Mouse (Mus musculus) urinary bladder, postnatal 4 days (tissue): Measurements from ENCODE around the gene Gm3238.
"Not testable (repeated sequence)": the region's sequence is repeated elsewhere in the genome, so short reads cannot be mapped to it uniquely, and the experiment has no call there.

Experiments used
- DNase-seq, 2 experiments: peaks; one replicate each; pipeline ENCODE4 v3.0.0; 2021 to 2022; ENCODE audit warnings: low spot score in 2 of 2

The Gm3238 gene

GRCm38 (mm10) chr10:77771225-77771624, at the start of gene Gm3238:
Gene Gm3238, minus strand, starts transcription at chr10:77771325.
- not testable (repeated sequence) for DNase-seq

- DNase-seq, result no peak
Observed at GRCm38 (mm10) chr10:77819203-77819602, 48.1 kb upstream of the Gm3238 start.

- no peak for DNase-seq
Observed at GRCm38 (mm10) chr10:77818523-77818922, 47.4 kb upstream of the Gm3238 start.

DNA sequence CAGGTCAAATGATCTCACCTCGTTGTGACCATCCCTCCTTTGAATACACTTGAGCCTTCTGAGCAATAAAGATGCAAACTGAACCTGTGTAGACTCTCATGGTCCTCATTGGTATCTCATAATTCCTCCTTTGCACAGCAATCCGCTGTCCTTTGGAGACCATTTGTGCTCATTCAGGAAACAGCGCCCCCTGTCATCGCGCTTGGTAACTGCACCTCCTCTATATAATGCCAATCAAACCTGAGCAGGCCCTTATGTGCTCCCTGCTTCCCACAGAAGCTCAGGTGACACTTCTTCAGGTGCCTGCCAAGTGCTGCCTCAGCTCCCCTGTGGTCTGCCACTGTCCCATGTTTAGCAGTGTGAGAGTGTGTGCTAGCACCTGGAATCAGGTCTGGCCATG, 44.4 kb upstream of the Gm3238 start:
- no peak for DNase-seq

DNA sequence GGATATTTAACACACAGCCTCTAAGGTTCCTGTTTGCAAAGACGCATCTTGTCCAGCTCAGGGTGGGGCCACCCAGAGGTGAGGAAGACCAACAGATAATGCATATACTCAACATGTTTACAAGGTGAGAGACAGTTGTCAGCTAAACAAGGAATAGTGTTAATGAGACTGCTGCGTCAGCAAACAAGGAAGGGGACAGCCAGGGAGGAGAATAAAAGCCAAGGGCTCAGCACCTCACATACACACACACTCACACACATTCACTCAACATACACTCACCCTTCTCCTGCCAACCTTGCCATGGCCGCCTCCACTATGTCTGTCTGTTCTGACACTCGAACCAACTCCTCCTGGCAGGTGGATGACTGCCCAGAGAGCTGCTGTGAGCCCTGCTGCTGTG, 43.3 kb upstream of the Gm3238 start, which contains the start of gene Gm2696:
Gene Gm2696 (plus strand): TSS at position 301 of the 400 bp plus-strand sequence.
- no peak for DNase-seq

GRCm38 (mm10) chr10:77811743-77812142, 40.6 kb upstream of the Gm3238 start, which contains the start of gene Gm9507:
Gene Gm9507, minus strand, starts transcription at chr10:77811843.
- DNase-seq, result peak in 1 of 2 experiments; percentile 47

DNA sequence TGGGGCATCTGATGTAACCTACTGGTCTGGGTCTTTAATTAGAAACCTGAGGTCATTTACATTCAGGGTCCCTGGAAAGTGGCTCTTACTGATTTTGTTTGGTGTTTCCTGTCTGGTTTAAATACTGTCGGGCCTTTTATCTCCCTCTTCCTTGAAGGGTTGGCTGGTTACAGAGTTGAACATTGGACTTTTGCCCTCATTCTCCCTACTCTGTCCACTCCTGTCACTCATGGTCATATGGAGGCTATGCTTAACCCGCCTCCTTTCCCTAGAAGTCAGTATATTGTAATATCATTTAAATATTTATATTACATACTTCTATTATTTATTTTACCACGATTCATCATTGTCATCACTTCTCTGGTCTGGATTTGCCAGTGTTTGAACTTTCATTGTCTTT, 33.0 kb upstream of the Gm3238 start:
- no peak for DNase-seq

DNA sequence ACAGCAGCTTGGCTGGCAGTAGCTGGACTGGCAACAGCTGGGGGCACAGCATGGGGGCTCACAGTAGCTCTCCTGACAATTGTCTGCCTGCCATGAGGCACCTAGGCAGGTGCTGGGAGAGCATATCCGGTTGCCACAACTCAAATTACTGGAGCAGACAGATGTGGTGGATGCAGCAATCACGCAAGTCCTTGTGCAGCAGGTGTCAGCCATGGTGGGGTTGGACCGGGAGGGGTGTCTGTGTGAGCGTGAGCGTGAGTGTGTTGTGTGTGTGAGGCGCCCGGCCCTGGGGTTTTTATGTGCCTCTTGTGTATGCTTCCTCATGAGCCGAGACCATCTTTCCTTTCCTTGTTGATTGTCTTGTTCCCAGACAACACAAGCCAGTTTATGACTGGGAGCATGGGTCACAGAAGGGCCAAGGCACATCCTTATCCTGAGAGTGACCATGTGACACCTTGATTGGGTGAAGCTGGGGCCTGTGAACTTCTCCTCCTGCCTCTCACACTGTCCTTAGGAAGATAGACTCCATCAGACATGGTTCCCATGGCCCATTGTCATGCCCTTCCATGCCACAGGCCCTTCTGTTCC, 27.9 kb upstream of the Gm3238 start, which contains the start of gene Gm19668:
Gene Gm19668 (minus strand): TSS at position 213 of the 588 bp plus-strand sequence.
- DNase-seq, result no peak

DNA sequence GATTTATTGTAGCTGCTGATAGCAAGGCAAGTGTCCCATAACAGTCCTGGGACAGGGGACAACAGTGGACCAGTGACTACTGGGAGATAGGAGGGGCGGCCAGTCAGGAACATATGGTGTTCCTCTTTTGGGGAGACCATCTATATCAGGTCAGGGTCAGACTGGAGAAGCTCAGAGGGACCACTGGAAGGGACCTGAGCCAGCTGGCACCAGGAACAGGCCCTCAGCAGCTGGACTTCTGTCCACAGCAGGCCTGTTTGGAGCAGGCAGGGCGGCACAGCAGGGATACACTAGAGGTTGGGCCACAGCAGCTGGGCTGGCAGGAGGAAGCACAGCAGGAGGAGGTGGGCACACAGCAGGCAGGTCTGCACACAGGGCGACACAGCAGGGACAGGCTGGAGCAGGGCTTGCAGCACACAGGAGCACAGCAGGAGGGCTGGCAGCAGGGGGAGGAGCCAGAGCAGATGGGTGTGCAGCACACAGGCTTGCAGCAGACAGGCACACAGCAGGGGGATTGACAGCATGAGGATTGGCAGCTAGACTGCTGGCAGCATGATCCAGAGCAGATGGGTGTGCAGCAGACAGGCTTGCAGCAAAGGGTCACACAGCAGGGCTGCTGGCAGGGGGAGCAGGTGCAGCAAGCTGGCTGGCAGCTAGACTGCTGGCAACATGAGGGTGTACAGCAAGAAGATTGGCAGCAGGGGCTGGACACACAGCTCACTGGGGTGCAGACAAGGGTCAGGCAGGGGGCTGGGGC, 27.2 kb upstream of the Gm3238 start:
- DNase-seq, result not testable (repeated sequence)

DNA sequence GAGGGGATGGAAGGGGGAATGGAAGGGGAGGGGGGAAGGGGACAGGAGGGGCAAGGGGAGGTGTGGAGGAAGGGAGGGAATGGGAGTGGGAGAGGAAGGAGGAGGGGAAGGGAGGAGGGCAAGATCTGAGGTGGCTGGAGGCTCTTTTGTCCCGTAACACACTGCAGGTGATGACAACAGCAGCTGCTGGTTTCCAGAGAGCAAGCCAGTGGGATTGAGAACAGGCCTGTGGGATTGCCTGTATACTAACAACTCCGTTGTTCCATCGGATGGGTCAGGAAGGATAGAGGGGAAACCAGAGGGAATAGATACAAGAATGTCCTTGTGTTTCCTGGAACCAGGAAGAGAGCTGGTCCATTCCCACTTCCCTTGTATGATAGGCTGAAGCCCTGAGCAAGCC, 26.6 kb upstream of the Gm3238 start:
- no peak for DNase-seq

DNA sequence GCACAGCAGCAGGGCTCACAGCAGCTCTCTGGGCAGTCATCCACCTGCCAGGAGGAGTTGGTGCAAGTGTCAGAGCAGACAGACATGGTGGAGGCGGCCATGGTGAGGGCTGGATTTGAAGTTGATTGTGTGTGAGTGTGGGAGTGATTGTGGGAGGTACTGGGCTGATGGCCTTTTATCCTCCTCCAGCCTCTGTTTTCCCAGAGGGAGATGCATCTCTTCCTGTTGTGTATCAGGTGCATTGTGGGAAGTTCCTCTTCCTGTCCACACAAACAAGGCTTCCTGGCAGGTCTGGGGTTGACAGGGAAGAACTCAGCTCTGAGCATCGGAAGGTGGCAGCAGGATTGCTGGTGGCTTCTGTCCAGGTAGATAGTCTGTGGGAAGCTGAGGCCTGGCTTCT, 23.9 kb upstream of the Gm3238 start, which contains the start of gene Gm9639:
Gene Gm9639 (minus strand): TSS at position 101 of the 400 bp plus-strand sequence.
- DNase-seq, result no peak

- DNase-seq, result no peak
Observed at GRCm38 (mm10) chr10:77788621-77789020, 17.5 kb upstream of the Gm3238 start.

DNA sequence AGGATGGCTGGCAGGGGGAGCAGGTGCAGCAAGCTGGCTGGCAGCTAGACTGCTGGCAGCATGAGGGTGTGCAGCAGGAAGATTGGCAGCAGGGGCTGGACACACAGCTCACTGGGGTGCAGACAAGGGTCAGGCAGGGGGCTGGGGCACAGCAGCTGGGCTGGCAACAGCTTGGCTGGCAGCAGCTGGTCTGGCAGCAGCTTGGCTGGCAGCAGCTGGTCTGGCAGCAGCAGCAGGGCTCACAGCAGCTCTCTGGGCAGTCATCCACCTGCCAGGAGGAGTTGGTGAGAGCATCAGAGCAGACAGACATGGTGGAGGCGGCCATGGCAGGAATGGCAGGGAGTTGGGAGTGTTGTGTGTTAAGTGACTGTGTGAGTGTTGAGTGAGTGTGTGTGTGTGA, 16.8 kb upstream of the Gm3238 start, which contains the start of gene Gm7137:
Gene Gm7137 (minus strand): TSS at position 325 of the 400 bp plus-strand sequence.
- DNase-seq, result not testable (repeated sequence)

DNA sequence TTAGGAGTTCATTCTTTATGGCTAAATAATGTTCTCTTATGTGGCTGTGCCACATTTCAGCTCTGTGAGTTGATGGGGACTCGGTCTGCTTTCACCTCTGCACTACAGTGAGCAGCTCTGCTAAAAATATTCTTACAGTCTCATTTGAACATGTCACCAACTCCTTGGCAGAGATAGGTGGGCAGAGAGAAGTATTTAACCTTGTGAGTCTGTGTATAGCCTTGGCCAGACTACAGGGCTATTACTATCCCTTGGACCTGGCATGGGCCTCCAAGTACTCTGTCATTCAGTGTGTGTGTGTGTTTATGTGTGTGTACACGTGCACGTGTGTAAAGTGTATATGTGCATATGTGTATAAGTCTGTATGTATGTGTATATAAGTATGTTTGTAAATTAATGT, 12.3 kb upstream of the Gm3238 start:
- not testable (repeated sequence) for DNase-seq

- DNase-seq, result not testable (repeated sequence)
Observed at GRCm38 (mm10) chr10:77782442-77782841, 11.3 kb upstream of the Gm3238 start, which contains the start of gene Gm3250. Gene Gm3250, minus strand, starts transcription at chr10:77782542.

- not testable (repeated sequence) for DNase-seq
Observed at GRCm38 (mm10) chr10:77776844-77777243, 5.7 kb upstream of the Gm3238 start, which contains the start of gene Gm7138. Gene Gm7138, minus strand, starts transcription at chr10:77776944.

DNA sequence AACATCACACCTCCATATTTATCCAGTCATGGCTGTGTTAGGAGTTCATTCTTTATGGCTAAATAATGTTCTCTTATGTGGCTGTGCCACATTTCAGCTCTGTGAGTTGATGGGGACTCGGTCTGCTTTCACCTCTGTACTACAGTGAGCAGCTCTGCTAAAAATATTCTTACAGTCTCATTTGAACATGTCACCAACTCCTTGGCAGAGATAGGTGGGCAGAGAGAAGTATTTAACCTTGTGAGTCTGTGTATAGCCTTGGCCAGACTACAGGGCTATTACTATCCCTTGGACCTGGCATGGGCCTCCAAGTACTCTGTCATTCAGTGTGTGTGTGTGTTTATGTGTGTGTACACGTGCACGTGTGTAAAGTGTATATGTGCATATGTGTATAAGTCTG, 1.0 kb upstream of the Gm3238 start:
- DNase-seq, result not testable (repeated sequence)

DNA sequence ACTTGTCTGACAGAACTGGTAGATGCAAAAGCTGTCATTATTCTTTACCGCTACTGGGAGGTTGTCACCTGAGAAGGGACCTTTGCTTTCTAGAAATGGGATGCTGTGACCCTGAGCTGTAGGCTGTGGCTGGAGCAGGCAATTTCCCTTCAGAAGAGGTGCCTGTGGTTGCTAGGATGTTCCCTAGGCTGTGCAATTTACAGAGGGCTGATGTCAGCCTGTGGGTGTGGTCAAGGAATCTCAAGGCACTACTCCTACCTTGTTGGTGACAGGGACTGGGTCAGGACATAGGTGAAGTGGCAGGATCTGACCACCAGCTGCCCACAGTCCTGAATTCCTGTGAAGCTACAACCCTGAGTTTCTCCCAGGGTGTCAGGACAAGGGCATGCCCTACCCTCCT, 1.4 kb downstream of the Gm3238 start:
- no peak for DNase-seq

- DNase-seq, result not testable (repeated sequence)
Observed at GRCm38 (mm10) chr10:77759582-77759981, 11.5 kb downstream of the Gm3238 start, which contains the start of gene Gm3233. Gene Gm3233, minus strand, starts transcription at chr10:77759682.

- no peak for DNase-seq
Observed at GRCm38 (mm10) chr10:77753448-77753847, 17.7 kb downstream of the Gm3238 start.

DNA sequence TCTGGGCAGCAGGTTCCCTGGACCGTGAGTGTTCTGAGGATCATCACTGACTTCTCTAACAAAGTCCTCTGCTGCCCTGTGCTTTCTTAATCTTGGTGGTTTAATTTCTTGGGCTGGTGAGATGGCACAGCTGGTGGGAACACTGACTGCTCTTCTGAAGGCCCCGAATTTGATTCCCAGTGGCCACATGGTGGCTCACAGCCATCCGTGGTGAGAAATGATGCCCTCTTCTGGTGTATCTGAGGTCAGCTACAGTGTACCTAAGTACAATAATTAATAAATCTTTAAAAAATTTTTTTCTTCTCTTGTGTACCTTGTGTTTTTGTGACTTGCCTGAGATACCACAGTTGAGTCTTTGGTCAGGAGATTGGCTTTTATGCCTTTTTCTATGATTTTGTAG, 18.8 kb downstream of the Gm3238 start:
- DNase-seq, result not testable (repeated sequence)

DNA sequence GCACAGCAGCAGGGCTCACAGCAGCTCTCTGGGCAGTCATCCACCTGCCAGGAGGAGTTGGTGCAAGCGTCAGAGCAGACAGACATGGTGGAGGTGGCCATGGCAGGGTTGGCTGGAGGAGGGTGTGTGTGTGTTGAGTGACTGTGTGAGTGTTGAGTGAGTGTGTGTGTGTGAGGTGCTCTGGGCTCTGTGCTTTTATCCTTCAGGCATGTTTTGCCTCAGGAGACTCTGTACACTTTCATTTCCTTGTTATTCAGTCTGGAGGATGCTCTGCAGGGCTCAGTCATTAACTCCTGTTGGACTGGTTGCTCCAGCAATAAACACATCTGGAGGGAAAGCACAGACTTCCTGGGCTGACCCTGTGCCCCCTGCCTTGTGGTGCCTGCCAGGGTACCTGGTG, 19.9 kb downstream of the Gm3238 start, which contains the start of gene Gm9736:
Gene Gm9736 (minus strand): TSS at position 101 of the 400 bp plus-strand sequence.
- DNase-seq, result not testable (repeated sequence)
